Mouse (Mus musculus) neural tube, embryonic 13.5 days (tissue): ENCODE measurements around the gene Defa26. TPM values are rescaled to one million over a fixed set of nuclear protein-coding genes. Genes with fewer than 3 reads are reported as not detected.
"Not testable (repeated sequence)": the region's sequence is repeated elsewhere in the genome, so short reads cannot be mapped to it uniquely, and the experiment has no call there.

Experiments
- ATAC-seq: fragments of 200-750 bp; cut with Nextera tagmentation; 2 replicates; pipeline ENCODE4 v1.8.0; 2017; ENCODE audit warnings: low read depth, mild to moderate bottlenecking, moderate TSS enrichment, moderate library complexity
- H3K27ac ChIP-seq: fragments of 300-500 bp; sonication (generic); replicated peaks from 2 replicates; pipeline ENCODE4 v1.5.1; 2015; ENCODE audit warnings: moderate library complexity, mild to moderate bottlenecking, inconsistent platforms
- H3K27me3 ChIP-seq: fragments of 300-500 bp; sonication (generic); 2 replicates; pipeline ENCODE4 v1.6.1; 2015; ENCODE audit warnings: mild to moderate bottlenecking, inconsistent platforms
- H3K36me3 ChIP-seq: fragments of 300-500 bp; sonication (generic); 2 replicates; pipeline ENCODE4 v1.6.1; 2015; ENCODE audit warnings: mild to moderate bottlenecking, inconsistent platforms
- H3K4me1 ChIP-seq: fragments of 300-500 bp; sonication (generic); replicated peaks from 2 replicates; pipeline ENCODE4 v1.6.1; 2015; ENCODE audit warnings: inconsistent platforms
- H3K4me2 ChIP-seq: fragments of 300-500 bp; sonication (generic); 2 replicates; pipeline ENCODE4 v1.6.1; 2015; ENCODE audit warnings: inconsistent platforms, mild to moderate bottlenecking, moderate library complexity
- H3K4me3 ChIP-seq: fragments of 300-500 bp; sonication (generic); 2 replicates; pipeline ENCODE4 v1.5.1; 2015; ENCODE audit warnings: mild to moderate bottlenecking, inconsistent platforms
- H3K9ac ChIP-seq: fragments of 300-500 bp; sonication (generic); 2 replicates; pipeline ENCODE4 v1.6.1; 2015; ENCODE audit warnings: moderate library complexity, mild to moderate bottlenecking, inconsistent platforms
- H3K9me3 ChIP-seq: fragments of 300-500 bp; sonication (generic); 2 replicates; pipeline ENCODE4 v1.6.1; 2016; ENCODE audit warnings: inconsistent platforms
- whole genome bisulfite sequencing: fragments of 180-500 bp; shearing (Covaris S2); methylation state at CpG from one replicate; pipeline ENCODE4 v1.1.7; 2015; 5-methylcytosine and 5-hydroxymethylcytosine counted together
- polyA plus RNA-seq: library from polyadenylated mRNA; unstranded; fragments of >200 nt; fragmentation: Nextera tagmentation; extraction: Ambion mirVana; gene quantifications from 2 replicates; pipeline ENCODE4 v1.2.1, GENCODE M21; 2015

Defa26 gene
- polyA plus RNA-seq: not detected in 2 replicates

GRCm38 (mm10) chr8:21617883-21618282 lies at the start of gene Defa26:
TSS of gene Defa26 (plus strand) at chr8:21618183.
- H3K9ac ChIP-seq, H3K36me3 ChIP-seq, H3K9me3 ChIP-seq, ATAC-seq, H3K4me3 ChIP-seq, H3K4me1 ChIP-seq, H3K27me3 ChIP-seq, H3K27ac ChIP-seq, H3K4me2 ChIP-seq: not testable (repeated sequence)
- WGBS: 78% methylated on average over 1 of the region's 1 CpGs

GRCm38 (mm10) chr8:21582706-21583105 lies 35.3 kb upstream of the Defa26 start, which contains the start of gene Defa28:
TSS of gene Defa28 (plus strand) at chr8:21583006.
- H3K9ac ChIP-seq, H3K4me2 ChIP-seq, H3K4me1 ChIP-seq, H3K27me3 ChIP-seq, H3K9me3 ChIP-seq, H3K36me3 ChIP-seq, H3K4me3 ChIP-seq, ATAC-seq, H3K27ac ChIP-seq: not testable (repeated sequence)
- WGBS: no CpG with 5 or more reads among the region's 1 CpGs

GRCm38 (mm10) chr8:21594408-21594807 lies 23.6 kb upstream of the Defa26 start, which contains the start of gene Gm7861:
TSS of gene Gm7861 (minus strand) at chr8:21594508.
- H3K4me1 ChIP-seq, H3K9me3 ChIP-seq, H3K36me3 ChIP-seq, H3K27me3 ChIP-seq, ATAC-seq, H3K27ac ChIP-seq, H3K9ac ChIP-seq, H3K4me3 ChIP-seq, H3K4me2 ChIP-seq: not testable (repeated sequence)
- WGBS: no CpG with 5 or more reads among the region's 1 CpGs

- H3K9me3 ChIP-seq, H3K36me3 ChIP-seq, H3K27ac ChIP-seq, H3K4me2 ChIP-seq, H3K27me3 ChIP-seq, H3K4me3 ChIP-seq, H3K9ac ChIP-seq, ATAC-seq, H3K4me1 ChIP-seq: not testable (repeated sequence)
- 88% methylated on average over 1 of the region's 2 CpGs for WGBS
Measured at GRCm38 (mm10) chr8:21655480-21655879, 37.5 kb downstream of the Defa26 start, which contains the start of gene Defa17. TSS of gene Defa17 (plus strand) at chr8:21655780.

GRCm38 (mm10) chr8:21665497-21665896 lies 47.5 kb downstream of the Defa26 start, which contains the start of gene Defa34:
TSS of gene Defa34 (plus strand) at chr8:21665797.
- not testable (repeated sequence) for H3K4me1 ChIP-seq, H3K4me3 ChIP-seq, H3K9me3 ChIP-seq, H3K27ac ChIP-seq, H3K9ac ChIP-seq, H3K36me3 ChIP-seq, ATAC-seq, H3K4me2 ChIP-seq, H3K27me3 ChIP-seq
- 82% methylated on average over 1 of the region's 1 CpGs for WGBS

Other genes with a start within 250 kb of the Defa26 start
- gene Defa2, start 239.7 kb upstream of the Defa26 start, polyA plus RNA-seq: not detected in 2 replicates
- gene Defa33, start 226.4 kb upstream of the Defa26 start, polyA plus RNA-seq: not detected in 2 replicates
- not detected in 2 replicates for gene Defa36, start 190.8 kb upstream of the Defa26 start, polyA plus RNA-seq
- not detected in 2 replicates for gene Gm7849, start 161.6 kb upstream of the Defa26 start, polyA plus RNA-seq
- gene Defa20, start 108.9 kb upstream of the Defa26 start, polyA plus RNA-seq: not detected in 2 replicates
- not detected in 2 replicates for gene Defa32, start 89.2 kb upstream of the Defa26 start, polyA plus RNA-seq
- gene Defa37, start 52.8 kb upstream of the Defa26 start, polyA plus RNA-seq: not detected in 2 replicates
- not detected in 2 replicates for gene Defa28, start 35.2 kb upstream of the Defa26 start, polyA plus RNA-seq
- gene Gm7861, start 23.7 kb upstream of the Defa26 start, polyA plus RNA-seq: not detected in 2 replicates
- gene Defa17, start 37.6 kb downstream of the Defa26 start, polyA plus RNA-seq: not detected in 2 replicates
- gene Defa34, start 47.6 kb downstream of the Defa26 start, polyA plus RNA-seq: not detected in 2 replicates
- gene AY761184, start 85.5 kb downstream of the Defa26 start, polyA plus RNA-seq: not detected in 2 replicates
- not detected in 2 replicates for gene Defa24, start 116.3 kb downstream of the Defa26 start, polyA plus RNA-seq
- not detected in 2 replicates for gene Defb50, start 205.4 kb downstream of the Defa26 start, polyA plus RNA-seq
- not detected in 2 replicates for gene Defb2, start 221.7 kb downstream of the Defa26 start, polyA plus RNA-seq
- not detected in 2 replicates for gene Defb10, start 240.7 kb downstream of the Defa26 start, polyA plus RNA-seq